Mouse (Mus musculus) left cerebral cortex, adult 2 months (tissue): ENCODE data around the gene Nefh. TPM values are rescaled to one million over a fixed set of nuclear protein-coding genes. Genes with fewer than 3 reads are reported as not detected.

ENCODE experiments used
- DNase-seq, 2 experiments: peaks; one replicate each; pipeline ENCODE4 v3.0.0; 2021 to 2022; ENCODE audit warnings: low spot score in 2 of 2, mixed read lengths in 1 of 2; ENCODE audit errors: extremely low spot score in 1 of 2
- H3K27ac ChIP-seq: fragments of 200-600 bp; 2 replicates; pipeline ENCODE4 v1.8.1; 2022
- H3K4me3 ChIP-seq: fragments of 200-600 bp; 2 replicates; pipeline ENCODE4 v1.8.1; 2022
- CTCF ChIP-seq: fragments of 200-600 bp; IDR thresholded peaks from 2 replicates; pipeline ENCODE4 v1.8.1; 2022; ENCODE audit warnings: antibody characterized with exemption, mild to moderate bottlenecking, moderate library complexity
- intact Hi-C: fragments of 180-260 bp; cut with DNase I; formaldehyde crosslinking; loops from one replicate; pipeline ENCODE4 v1.15.1; 2025
- long read RNA-seq, 2 experiments: library from polyadenylated mRNA; stranded (forward); transcript quantifications; one replicate each; pipeline ENCODE4 v2.0.0; 2021; ENCODE audit warnings: borderline mapping rate in 2 of 2
- total RNA-seq, 2 experiments: library from RNA; stranded (reverse); gene quantifications; 2 replicates each; pipeline ENCODE4 v1.2.3; 2021

Gene Nefh
- total RNA-seq = 10 to 100 TPM; 47.9 to 54.5 TPM
- long read RNA-seq, experiment 1, transcript Nefh-201 (4 exons, 3,994 nt) = major isoform, 78 of 81 reads
- long read RNA-seq, experiment 1, partial matches to known transcripts = 0 of 81 reads
- long read RNA-seq, experiment 1, other reads (novel, unspliced or antisense) = 3 of 81 reads
- long read RNA-seq, experiment 2, transcript Nefh-201 (4 exons, 3,994 nt) = major isoform, 93 of 102 reads
- long read RNA-seq, experiment 2, partial matches to known transcripts = 2 of 102 reads
- long read RNA-seq, experiment 2, other reads (novel, unspliced or antisense) = 7 of 102 reads

DNA sequence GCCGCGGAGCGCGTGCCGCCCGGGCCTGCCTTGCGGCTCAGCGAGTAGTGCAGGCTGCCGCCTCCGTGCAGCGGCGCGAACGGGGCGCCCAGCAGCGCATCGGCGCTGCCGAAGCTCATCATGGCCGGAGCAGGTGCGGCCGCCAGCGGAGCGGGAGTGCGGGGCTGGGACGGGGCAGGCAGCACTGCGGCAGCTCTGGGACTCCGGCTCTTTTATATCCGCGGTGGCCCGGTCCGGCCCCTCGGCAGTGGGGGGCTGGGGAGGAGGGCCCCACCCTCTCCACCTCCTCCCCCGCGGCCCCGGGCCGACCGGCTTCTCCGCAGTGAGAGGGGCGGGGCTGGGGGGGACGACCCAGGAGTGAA, at the start of gene Nefh:
TSS of gene Nefh (minus strand) at position 252 of the 362 bp plus-strand sequence.
- peak in 1 of 2 experiments; percentile 57 for DNase-seq
- peak within 1 kb of the TSS; percentile 93 for H3K27ac ChIP-seq
- intact Hi-C loops = loop anchor here (1.0 kb wide), 1 partner anchor 20 kb away; no protein-coding TSS in a partner anchor
- H3K4me3 ChIP-seq = peak within 1 kb of the TSS; percentile 56
- TF ChIP-seq CTCF = no peak

- Histone ChIP-seq H3K27ac (no peak overlapping the region), H3K4me3 (no peak overlapping the region)
- no peak for TF ChIP-seq CTCF
- intact Hi-C loops = no loop called here
- DNase-seq = no peak
These were observed 48.8 kb upstream of the Nefh start for GRCm38 (mm10) chr11:4996621-4997199.

DNA sequence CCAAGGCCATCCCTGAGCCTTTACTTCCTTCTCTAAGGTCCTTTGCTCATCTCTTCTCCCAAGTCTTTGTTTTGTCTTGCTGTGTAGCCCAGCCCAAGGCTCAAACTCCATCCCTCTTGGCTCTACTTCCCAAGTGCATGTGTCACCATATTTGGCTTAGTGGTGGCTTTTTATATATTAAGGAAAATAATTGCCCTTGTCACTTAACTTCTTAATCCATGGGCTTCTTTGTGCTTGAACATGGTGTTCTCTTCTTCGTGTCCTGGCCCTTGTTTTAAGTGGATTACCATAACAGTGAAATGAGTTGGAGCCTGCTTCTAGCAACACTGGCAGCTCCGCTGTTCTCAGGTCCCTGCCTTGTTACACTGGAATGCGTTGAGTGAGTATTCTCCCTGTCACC, 47.8 kb upstream of the Nefh start:
- no peak overlapping the region for H3K4me3 ChIP-seq
- no peak for DNase-seq
- TF ChIP-seq CTCF = no peak
- intact Hi-C loops = no loop called here
- no peak overlapping the region for H3K27ac ChIP-seq

GRCm38 (mm10) chr11:4992471-4992870, 44.6 kb upstream of the Nefh start:
- H3K27ac ChIP-seq = no peak overlapping the region

GRCm38 (mm10) chr11:4989187-4989586, 41.3 kb upstream of the Nefh start:
- no peak for TF ChIP-seq CTCF
- Histone ChIP-seq H3K27ac (no peak overlapping the region; the same call in 1 of the 2 replicates), H3K4me3 (no peak overlapping the region)
- intact Hi-C loops = no loop called here
- DNase-seq = no peak

More at GRCm38 (mm10) chr11:4992471-4992870, 44.6 kb upstream of the Nefh start:
- intact Hi-C loops = no loop called here
- no peak overlapping the region for H3K4me3 ChIP-seq
- no peak for TF ChIP-seq CTCF
- no peak for DNase-seq

DNA sequence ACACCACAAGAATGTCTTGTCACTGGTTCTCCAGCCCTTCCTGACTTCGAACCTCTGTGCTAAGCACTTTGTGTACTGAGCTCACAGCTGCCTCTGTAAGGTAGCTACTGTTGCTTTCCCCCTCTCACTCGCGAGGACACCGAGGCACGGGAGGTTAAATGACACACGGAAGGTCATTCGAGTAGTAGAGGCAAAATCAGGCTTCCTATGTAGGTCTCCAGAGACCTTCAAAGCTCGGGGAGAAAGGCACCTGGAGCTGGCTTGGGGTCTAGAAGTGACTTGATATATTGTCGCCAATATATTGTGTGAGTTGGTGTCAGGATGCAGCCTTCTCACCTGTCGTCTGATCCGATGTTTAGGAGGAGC, 39.6 kb upstream of the Nefh start:
- intact Hi-C loops = loop anchor here (2.0 kb wide), 1 partner anchor 77 kb away; the partner anchor contains the start of gene Gas2l1
- no peak for TF ChIP-seq CTCF
- Histone ChIP-seq H3K27ac (peak overlapping the region; percentile 84), H3K4me3 (peak overlapping the region; percentile 75)
- no peak for DNase-seq

GRCm38 (mm10) chr11:4986695-4987486, 39.0 kb upstream of the Nefh start, which contains the start of gene Ap1b1:
TSS of gene Ap1b1 (plus strand) at chr11:4986824.
- Histone ChIP-seq H3K27ac (peak within 1 kb of the TSS; percentile 84), H3K4me3 (peak within 1 kb of the TSS; percentile 75)
- peak; percentile 89 to 91 for DNase-seq
- no peak for TF ChIP-seq CTCF
- intact Hi-C loops = loop anchor here (2.0 kb wide), 1 partner anchor 78 kb away; the partner anchor contains the start of gene Gas2l1

DNA sequence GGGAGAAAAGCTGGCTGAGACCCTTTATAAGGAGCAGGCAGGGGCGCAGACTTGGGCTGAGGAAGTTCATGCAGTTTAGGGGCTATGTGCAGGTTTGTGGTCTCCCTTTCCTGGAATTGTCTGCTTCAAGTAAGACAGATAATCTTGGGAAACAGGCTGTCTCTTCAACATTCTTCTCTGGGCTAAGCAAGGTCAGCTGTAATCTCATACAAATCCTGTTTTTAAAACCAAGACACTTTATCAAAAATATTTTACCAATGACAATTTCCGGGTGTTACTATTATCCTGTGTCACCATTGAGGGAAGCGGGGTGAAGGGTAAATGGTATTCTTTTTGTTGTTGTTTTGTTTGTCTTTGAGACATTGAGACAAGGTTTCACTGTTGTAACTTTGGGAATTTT, 36.9 kb upstream of the Nefh start:
- intact Hi-C loops = no loop called here
- no peak for DNase-seq
- no peak for TF ChIP-seq CTCF
- Histone ChIP-seq H3K27ac (no peak overlapping the region), H3K4me3 (no peak overlapping the region)

DNA sequence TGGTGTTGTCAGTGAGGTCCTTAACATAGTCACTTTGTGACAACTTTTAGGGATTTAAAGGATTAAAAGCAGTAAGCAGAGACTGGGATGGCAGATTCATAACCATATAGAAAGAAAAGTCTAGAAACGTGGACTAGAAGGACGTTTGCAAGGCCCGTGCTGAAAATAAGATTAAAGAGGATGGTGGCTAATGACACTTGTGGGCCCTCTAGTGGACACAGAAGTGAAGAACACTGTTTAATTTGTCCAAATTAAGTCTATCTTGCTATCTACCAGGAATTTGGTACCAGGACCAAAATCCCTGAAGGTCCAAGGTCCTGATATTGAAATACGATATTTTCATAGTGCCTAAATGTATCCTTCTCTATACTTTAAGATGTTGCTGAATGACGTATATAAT, 36.4 kb upstream of the Nefh start:
- peak; percentile 84 for TF ChIP-seq CTCF
- no peak for DNase-seq
- H3K27ac ChIP-seq = no peak overlapping the region
- intact Hi-C loops = no loop called here
- no peak overlapping the region for H3K4me3 ChIP-seq

GRCm38 (mm10) chr11:4983538-4983937, 35.7 kb upstream of the Nefh start:
- intact Hi-C loops = no loop called here
- Histone ChIP-seq H3K27ac (no peak overlapping the region), H3K4me3 (no peak overlapping the region)
- no peak for TF ChIP-seq CTCF
- DNase-seq = no peak

DNA sequence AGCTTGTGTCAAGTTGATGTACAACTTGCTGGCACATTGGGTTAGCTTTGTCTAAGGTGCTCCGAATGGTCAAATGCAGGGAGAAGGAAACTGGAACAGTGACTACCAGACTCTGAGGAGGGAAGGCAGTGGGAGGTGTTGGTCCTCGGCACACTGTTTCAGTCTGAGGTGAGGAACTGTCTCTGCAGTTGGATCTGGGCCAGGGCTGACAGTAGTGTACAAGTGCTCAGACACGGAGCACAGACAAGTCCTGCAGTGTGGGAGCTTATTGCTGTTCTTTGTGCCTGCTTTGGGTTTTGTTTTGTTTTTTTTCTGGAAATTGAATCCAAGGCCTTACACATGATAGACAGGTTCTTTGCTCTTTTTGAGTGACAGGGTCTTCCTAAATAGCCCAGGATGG, 35.1 kb upstream of the Nefh start:
- H3K27ac ChIP-seq = no peak overlapping the region
- no peak for TF ChIP-seq CTCF
- no peak overlapping the region for H3K4me3 ChIP-seq
- DNase-seq = no peak
- intact Hi-C loops = no loop called here

GRCm38 (mm10) chr11:4975623-4976022, 27.8 kb upstream of the Nefh start:
- DNase-seq = peak; percentile 60 to 66
- intact Hi-C loops = loop anchor here (1.0 kb wide), 1 partner anchor 59 kb away; no protein-coding TSS in a partner anchor
- TF ChIP-seq CTCF = peak; percentile 75
- no peak overlapping the region for H3K27ac ChIP-seq
- H3K4me3 ChIP-seq = no peak overlapping the region
